8 mouse cellular contexts compared by ENCODE assay signal in the genomic region with DNA sequence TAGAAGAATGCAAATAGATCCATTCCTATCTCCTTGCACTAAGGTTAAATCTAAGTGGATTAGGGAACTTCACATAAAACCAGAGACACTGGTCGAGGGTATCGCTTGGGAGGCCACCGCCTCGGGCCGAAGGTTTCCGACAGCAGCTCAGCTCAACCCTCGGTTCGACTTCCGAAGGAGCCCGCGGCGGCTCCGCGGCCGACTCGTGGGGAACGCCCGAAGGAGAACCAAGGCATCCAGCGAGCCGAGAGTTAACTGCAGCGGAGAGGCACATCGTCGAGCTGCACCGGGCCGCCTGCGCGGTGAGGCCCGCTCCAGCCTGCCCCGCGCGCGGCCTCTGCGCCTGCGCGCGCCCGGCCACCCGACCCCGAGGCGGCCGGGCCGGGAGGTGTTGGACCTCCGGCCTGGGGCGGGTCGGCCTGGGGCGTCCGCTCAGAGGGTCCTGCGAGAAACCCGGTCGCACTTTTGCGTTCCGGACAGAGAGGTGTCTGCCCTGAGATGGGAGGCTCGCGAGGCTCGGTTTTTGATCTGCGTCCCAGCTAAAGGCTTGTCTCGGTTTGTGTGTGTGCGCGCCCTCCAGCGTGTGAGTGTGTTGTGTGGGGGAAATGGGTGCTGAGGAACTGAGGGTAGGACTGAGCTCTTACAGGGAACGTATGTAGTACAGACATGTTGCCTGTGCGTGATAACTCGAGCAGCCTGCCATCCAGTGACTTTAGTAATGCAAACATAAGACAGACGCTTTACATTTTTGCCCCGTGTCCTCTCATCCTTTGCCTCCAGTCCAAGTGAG. TPM values are rescaled to one million over a fixed set of nuclear protein-coding genes. Genes with fewer than 3 reads are reported as not detected.
DNase-seq lines count a peak whose midpoint lies in the region; ATAC-seq and TF ChIP-seq lines count a peak whose summit lies in the region.
"Not testable (repeated sequence)": the region's sequence is repeated elsewhere in the genome, so short reads cannot be mapped to it uniquely, and the experiment has no call there.
"Had no signal": no experiment of that assay in that cellular context is flagged by ENCODE, and none has a peak within 500 bp of the region (broad histone marks: within the 10 kb centered on the region; RNA-seq: fewer than 3 reads in every experiment).

No protein-coding gene starts in this region.

- H3K27ac ChIP-seq in forebrain, postnatal 0 days (ENCODE audit: low read depth, low read length); kidney, embryonic 16.5 days (ENCODE audit: low read length); limb, embryonic 14.5 days (replicated peaks; ENCODE audit: low read depth, low read length); midbrain, embryonic 13.5 days: not testable (repeated sequence)

- ATAC-seq in forebrain, postnatal 0 days = peak; percentile 99
- peak; percentile 100 for ATAC-seq in kidney, embryonic 16.5 days (ENCODE audit: low FRiP score, low TSS enrichment)
- ATAC-seq in limb, embryonic 14.5 days (ENCODE audit: low FRiP score, low read depth) = peak; percentile 93
- peak; percentile 100 for ATAC-seq in midbrain, embryonic 13.5 days

- H3K27me3 ChIP-seq in forebrain, postnatal 0 days (ENCODE audit: insufficient read depth, low read length); kidney, embryonic 16.5 days (ENCODE audit: insufficient read depth, low read length); limb, embryonic 14.5 days (ENCODE audit: control insufficient read depth, insufficient read depth, low read length); midbrain, embryonic 13.5 days: not testable (repeated sequence)

- H3K9me3 ChIP-seq in forebrain, postnatal 0 days (ENCODE audit: low read length); kidney, embryonic 16.5 days (ENCODE audit: low read length); limb, embryonic 14.5 days (ENCODE audit: control insufficient read depth, low read length); midbrain, embryonic 13.5 days: not testable (repeated sequence)

- H3K36me3 ChIP-seq in forebrain, postnatal 0 days (ENCODE audit: insufficient read depth); kidney, embryonic 16.5 days (ENCODE audit: insufficient read depth, low read length); limb, embryonic 14.5 days (ENCODE audit: control insufficient read depth, insufficient read depth, low read length); midbrain, embryonic 13.5 days: not testable (repeated sequence)

- intact Hi-C loops in heart, postnatal 14 days (cut with DNase I) = not testable (repeated sequence)

- H3K4me1 ChIP-seq in forebrain, postnatal 0 days (ENCODE audit: insufficient read depth); kidney, embryonic 16.5 days (ENCODE audit: insufficient read depth, low read length); limb, embryonic 14.5 days (ENCODE audit: control insufficient read depth, insufficient read depth, low read length); midbrain, embryonic 13.5 days (replicated peaks): not testable (repeated sequence)

- TF ChIP-seq POLR2A in limb, embryonic 14.5 days (IDR thresholded peaks at IDR 0.05; ENCODE audit: borderline replicate concordance, extremely low read depth, insufficient read depth, insufficient read length) = not testable (repeated sequence)

- peak; percentile 12 for DNase-seq in cerebellum, adult 9-10 months
- peak; percentile 11 for DNase-seq in forebrain, postnatal 0 days
- DNase-seq in heart, postnatal 14 days = peak; percentile 28 to 33
- DNase-seq in limb, embryonic 14.5 days (ENCODE audit: low spot score) = not testable (repeated sequence)
- peak; percentile 6 for DNase-seq in right cerebral cortex, postnatal 4 days

- H3K4me3 ChIP-seq in forebrain, postnatal 0 days (ENCODE audit: low read depth, low read length) = not testable (repeated sequence)
- peak overlapping the region; percentile 27 for H3K4me3 ChIP-seq in kidney, embryonic 16.5 days (ENCODE audit: low read length)
- H3K4me3 ChIP-seq in limb, embryonic 14.5 days (replicated peaks; ENCODE audit: low read length) = 0 out of 2 replicates have a peak overlapping the region, but pooled peaks have one; percentile 14
- H3K4me3 ChIP-seq in midbrain, embryonic 13.5 days (replicated peaks) = peak overlapping the region; percentile 27

- 3% methylated on average over 23 of the region's 65 CpGs for WGBS in forebrain, postnatal 0 days
- WGBS in kidney, embryonic 16.5 days = 4% methylated on average over 18 of the region's 65 CpGs
- WGBS in limb, embryonic 14.5 days = 5% methylated on average over 15 of the region's 65 CpGs
- 4% methylated on average over 34 of the region's 65 CpGs for WGBS in midbrain, embryonic 13.5 days

- H3K9ac ChIP-seq in forebrain, postnatal 0 days = 0 out of 2 replicates have a peak overlapping the region, but pooled peaks have one; percentile 28
- not testable (repeated sequence) for H3K9ac ChIP-seq in kidney, embryonic 16.5 days (replicated peaks; ENCODE audit: low read length); limb, embryonic 14.5 days (ENCODE audit: low read depth, low read length, severe bottlenecking); midbrain, embryonic 13.5 days (replicated peaks)

- not testable (repeated sequence) for TF ChIP-seq CTCF in forebrain, postnatal 0 days (IDR thresholded peaks at IDR 0.05; ENCODE audit: low read depth)

- peak overlapping the region; percentile 35 for H3K4me2 ChIP-seq in forebrain, postnatal 0 days (ENCODE audit: low read depth)
- peak overlapping the region; percentile 45 for H3K4me2 ChIP-seq in kidney, embryonic 16.5 days (replicated peaks; ENCODE audit: low read depth, low read length)
- H3K4me2 ChIP-seq in limb, embryonic 14.5 days (replicated peaks; ENCODE audit: low read depth, low read length, severe bottlenecking) = peak overlapping the region; percentile 21; the same call in 1 of the 2 replicates
- H3K4me2 ChIP-seq in midbrain, embryonic 13.5 days (replicated peaks) = peak overlapping the region; percentile 47

RNA-seq across cellular contexts. Expression of a gene that starts 50.9 kb away (rescaled TPM):
- total RNA-seq in forebrain, postnatal 0 days (2014; rRNA removed) = not detected in 2 replicates
- polyA plus RNA-seq in forebrain, postnatal 0 days (2015; fragmentation: Nextera tagmentation; extraction: Ambion mirVana) = not detected in 2 replicates
- total RNA-seq in heart, postnatal 14 days (2021) = not detected
- polyA plus RNA-seq in kidney, embryonic 16.5 days (2015; fragmentation: Nextera tagmentation; extraction: Ambion mirVana) = not detected in 2 replicates
- not detected in 2 replicates for polyA plus RNA-seq in limb, embryonic 14.5 days (2012; rRNA removed)
- polyA plus RNA-seq in limb, embryonic 14.5 days (2014; fragmentation: Nextera tagmentation; extraction: Ambion mirVana) = not detected in 2 replicates
- not detected in 2 replicates for polyA plus RNA-seq in midbrain, embryonic 13.5 days (2015; fragmentation: Nextera tagmentation; extraction: Ambion mirVana)
- total RNA-seq: gastrocnemius, postnatal 36 days had no signal
